Mouse (Mus musculus) intestine, embryonic 16.5 days (tissue): ENCODE results near the gene Cenpm. TPM values are rescaled to one million over a fixed set of nuclear protein-coding genes. Genes with fewer than 3 reads are reported as not detected.

Experiments
- ATAC-seq: fragments of 200-750 bp; cut with Nextera tagmentation; 2 replicates; pipeline ENCODE4 v1.8.0; 2017; ENCODE audit warnings: moderate TSS enrichment, moderate library complexity
- H3K27ac ChIP-seq: fragments of 300-500 bp; sonication (generic); 2 replicates; pipeline ENCODE4 v1.5.1; 2014; ENCODE audit warnings: mild to moderate bottlenecking, low read length
- H3K27me3 ChIP-seq: fragments of 300-500 bp; sonication (generic); replicated peaks from 2 replicates; pipeline ENCODE4 v1.6.1; 2014; ENCODE audit warnings: low read length, control low read depth, mixed read lengths; ENCODE audit not compliant: control insufficient read depth, insufficient read depth
- H3K36me3 ChIP-seq: fragments of 300-500 bp; sonication (generic); 2 replicates; pipeline ENCODE4 v1.6.1; 2014; ENCODE audit warnings: low read length, control low read depth; ENCODE audit not compliant: control insufficient read depth, insufficient read depth
- H3K4me1 ChIP-seq: fragments of 300-500 bp; sonication (generic); 2 replicates; pipeline ENCODE4 v1.6.1; 2014; ENCODE audit warnings: low read length, control low read depth, mixed read lengths; ENCODE audit not compliant: control insufficient read depth, insufficient read depth
- H3K4me2 ChIP-seq: fragments of 300-500 bp; sonication (generic); 2 replicates; pipeline ENCODE4 v1.6.1; 2014; ENCODE audit warnings: low read depth, low read length, control low read depth
- H3K4me3 ChIP-seq: fragments of 300-500 bp; sonication (generic); 2 replicates; pipeline ENCODE4 v1.5.1; 2014; ENCODE audit warnings: mild to moderate bottlenecking, low read length
- H3K9ac ChIP-seq: fragments of 300-500 bp; sonication (generic); 2 replicates; pipeline ENCODE4 v1.6.1; 2014; ENCODE audit warnings: low read depth, low read length
- H3K9me3 ChIP-seq: fragments of 300-500 bp; sonication (generic); 2 replicates; pipeline ENCODE4 v1.6.1; 2016; ENCODE audit warnings: low read length, control low read depth; ENCODE audit not compliant: control insufficient read depth
- WGBS: fragments of 180-500 bp; shearing (Covaris S2); extraction: QIAGEN DNeasy Blood & Tissue Kit; methylation state at CpG from one replicate; pipeline ENCODE4 v1.1.7; 2014; 5-methylcytosine and 5-hydroxymethylcytosine counted together
- polyA plus RNA-seq: library from polyadenylated mRNA; unstranded; fragments of >200 nt; fragmentation: Nextera tagmentation; extraction: Ambion mirVana; gene quantifications from 2 replicates; pipeline ENCODE4 v1.2.1, GENCODE M21; 2015

The Cenpm gene
- polyA plus RNA-seq, 1 experiment from 2014 or later, result 43.6 TPM

DNA sequence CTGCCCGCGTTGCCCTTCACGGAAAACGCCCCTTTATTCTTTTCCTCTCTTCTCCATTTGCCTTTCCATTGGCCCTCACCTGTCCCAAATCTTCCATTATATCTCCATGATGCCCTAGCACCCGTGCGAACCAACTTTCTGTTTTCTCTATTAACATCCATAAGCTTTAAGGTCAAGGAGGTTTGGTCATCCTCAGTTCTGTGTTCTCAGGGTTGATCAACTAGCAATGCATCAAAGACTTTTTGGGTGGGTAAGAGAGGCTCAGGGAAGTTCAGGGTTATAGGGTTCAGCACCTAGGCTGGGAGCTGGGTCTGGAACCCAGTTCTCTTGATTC, 30.0 kb upstream of the Cenpm start, which contains the start of gene Sept3:
Sept3 (plus strand) TSS at position 301 of the 334 bp plus-strand sequence.
- peak within 1 kb of the TSS; percentile 62 for H3K9ac ChIP-seq

DNA sequence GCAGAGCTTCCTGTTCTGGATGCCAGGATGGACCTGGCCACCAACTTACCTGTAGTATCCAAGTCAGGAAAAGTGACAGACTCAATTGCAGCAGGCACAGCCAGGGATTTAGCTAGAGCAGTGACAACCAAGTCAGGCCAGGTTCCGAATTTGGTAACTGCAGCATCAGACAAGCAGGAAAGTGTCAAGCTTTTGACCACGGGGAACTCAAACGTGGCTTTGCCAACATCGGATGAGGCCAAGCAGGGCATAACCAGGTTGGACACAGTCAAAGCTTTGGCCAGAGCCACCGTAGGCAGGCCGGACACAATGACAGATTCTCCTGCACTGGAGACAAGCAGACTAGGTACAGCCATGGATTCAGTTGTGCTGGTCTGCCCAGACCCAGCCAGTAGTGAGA, 27.7 kb upstream of the Cenpm start:
- no peak overlapping the region for H3K27ac ChIP-seq
- peaks cover 12% of the 10 kb centered on the region for H3K4me1 ChIP-seq
- H3K36me3 ChIP-seq, result no peaks in the 10 kb centered on the region
- no peak overlapping the region for H3K9ac ChIP-seq
- H3K4me2 ChIP-seq, result no peak overlapping the region
- ATAC-seq, result no peak
- H3K4me3 ChIP-seq, result no peak overlapping the region
- 86% methylated on average over 6 of the region's 6 CpGs for WGBS
- no peaks in the 10 kb centered on the region for H3K9me3 ChIP-seq
- H3K27me3 ChIP-seq, result peaks cover 32% of the 10 kb centered on the region

More for the DNA sequence above, 30.0 kb upstream of the Cenpm start, which contains the start of gene Sept3:
- ATAC-seq, result no peak
- Histone ChIP-seq H3K4me1 (peaks cover 12% of the 10 kb centered on the region), H3K36me3 (no peaks in the 10 kb centered on the region), H3K4me3 (peak within 1 kb of the TSS; percentile 57), H3K27me3 (peaks cover 32% of the 10 kb centered on the region), H3K27ac (no peak within 1 kb of the TSS; the same call in 1 of the 2 replicates), H3K9me3 (no peaks in the 10 kb centered on the region), H3K4me2 (peak within 1 kb of the TSS; percentile 98)
- 32% methylated on average over 6 of the region's 6 CpGs for WGBS

DNA sequence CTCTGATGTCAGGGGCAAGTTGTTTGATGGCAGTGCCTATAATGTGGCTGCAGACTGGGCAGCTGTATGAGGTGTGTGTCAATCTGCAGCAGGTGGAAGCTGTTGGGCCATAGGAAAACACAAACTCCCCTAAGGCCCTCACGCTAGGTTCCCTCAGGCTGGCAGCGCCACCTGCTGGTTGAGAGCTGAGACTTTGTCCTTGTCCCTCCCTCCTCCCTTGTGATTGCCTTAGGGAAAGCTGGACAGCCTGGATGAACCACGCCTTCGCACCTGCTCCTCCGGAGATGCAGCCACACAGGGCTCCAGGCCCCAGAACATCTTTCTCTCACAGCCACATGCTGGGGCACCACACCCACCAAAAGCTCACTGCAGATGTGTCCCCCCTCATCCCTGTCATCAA, 26.7 kb upstream of the Cenpm start:
- no peak overlapping the region for H3K4me3 ChIP-seq
- ATAC-seq, result peak; percentile 70; the same call in 1 of the 2 replicates
- no peak overlapping the region for H3K9ac ChIP-seq
- no peaks in the 10 kb centered on the region for H3K9me3 ChIP-seq
- peaks cover 12% of the 10 kb centered on the region for H3K4me1 ChIP-seq
- no peak overlapping the region for H3K4me2 ChIP-seq
- H3K27ac ChIP-seq, result no peak overlapping the region
- no peaks in the 10 kb centered on the region for H3K36me3 ChIP-seq
- WGBS, result 7% methylated on average over 5 of the region's 5 CpGs
- peaks cover 28% of the 10 kb centered on the region for H3K27me3 ChIP-seq

DNA sequence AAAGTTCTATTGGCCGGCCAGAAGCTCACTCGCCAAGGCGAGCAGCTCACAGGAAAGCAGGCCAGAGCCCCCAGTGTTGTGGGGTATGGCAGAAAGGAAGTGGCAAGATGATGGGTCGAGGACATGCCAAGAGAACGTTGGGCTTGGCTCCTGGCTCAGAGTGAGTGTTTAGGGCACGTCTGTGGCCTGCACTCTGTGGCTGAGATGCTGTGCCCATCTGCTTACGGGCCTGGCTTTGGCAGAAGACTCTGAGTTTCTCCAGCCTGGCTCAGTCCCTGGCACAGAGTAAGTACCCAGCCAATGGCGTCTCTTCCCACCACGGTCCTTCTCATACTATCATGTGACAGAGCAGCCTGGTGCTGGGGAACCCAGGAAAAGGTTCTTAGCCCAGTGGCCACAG, 24.2 kb upstream of the Cenpm start:
- Histone ChIP-seq H3K9me3 (no peaks in the 10 kb centered on the region), H3K36me3 (no peaks in the 10 kb centered on the region), H3K4me1 (no peaks in the 10 kb centered on the region), H3K4me3 (no peak overlapping the region), H3K4me2 (no peak overlapping the region), H3K27me3 (peaks cover 8% of the 10 kb centered on the region; the same call in 1 of the 2 replicates), H3K9ac (no peak overlapping the region), H3K27ac (no peak overlapping the region)
- ATAC-seq, result no peak
- 85% methylated on average over 9 of the region's 9 CpGs for WGBS

DNA sequence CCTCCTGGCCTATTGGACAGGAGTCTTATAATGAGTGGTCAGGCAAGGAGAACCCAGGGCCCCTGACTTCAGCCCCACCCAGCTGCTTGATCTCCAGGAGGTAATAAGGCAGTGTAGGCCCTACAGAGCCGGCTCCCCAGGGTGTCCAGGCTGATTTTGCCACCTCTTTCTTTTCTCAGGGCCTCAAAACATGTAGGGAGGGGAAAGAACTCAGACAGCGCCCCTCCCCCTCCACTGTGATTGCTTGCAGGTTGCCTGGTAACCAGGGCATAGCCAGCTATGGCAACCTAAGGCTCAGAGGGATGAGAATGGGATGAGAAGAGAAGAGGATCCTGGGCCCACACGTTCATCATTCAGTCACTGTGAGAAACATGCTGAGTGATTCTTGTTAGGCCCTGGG, 23.6 kb upstream of the Cenpm start:
- Histone ChIP-seq H3K9ac (no peak overlapping the region), H3K9me3 (no peaks in the 10 kb centered on the region)

DNA sequence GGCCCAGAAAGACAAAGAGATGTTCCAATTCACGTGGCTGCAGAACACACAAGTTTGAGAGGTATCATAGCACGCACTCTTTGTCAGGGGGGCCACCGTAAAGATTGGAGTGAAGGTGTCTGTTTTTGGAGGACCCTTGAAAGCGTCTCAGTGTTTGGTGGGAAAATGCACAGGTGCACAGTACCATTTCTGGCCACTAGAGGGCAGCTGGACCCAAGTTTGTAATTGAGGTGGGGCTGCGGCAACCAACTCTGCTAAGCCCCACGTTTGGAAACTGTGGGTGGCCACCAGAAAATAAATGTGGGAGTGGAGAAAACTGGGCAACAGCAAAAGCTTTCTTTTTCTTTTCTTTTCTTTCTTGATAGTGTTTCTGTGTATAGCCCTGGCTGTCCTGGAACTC, 21.8 kb upstream of the Cenpm start:
- Histone ChIP-seq H3K36me3 (no peaks in the 10 kb centered on the region), H3K27me3 (no peaks in the 10 kb centered on the region), H3K4me1 (no peaks in the 10 kb centered on the region), H3K4me3 (no peak overlapping the region), H3K4me2 (no peak overlapping the region), H3K9ac (no peak overlapping the region), H3K27ac (no peak overlapping the region), H3K9me3 (no peaks in the 10 kb centered on the region)
- no peak for ATAC-seq
- 12% methylated on average over 6 of the region's 6 CpGs for WGBS

More for the DNA sequence above, 23.6 kb upstream of the Cenpm start:
- H3K27me3 ChIP-seq, result 0 out of 2 replicates have a peak, but pooled peaks cover 5% of the 10 kb centered on the region
- no peaks in the 10 kb centered on the region for H3K36me3 ChIP-seq
- no peak overlapping the region for H3K4me3 ChIP-seq
- no peaks in the 10 kb centered on the region for H3K4me1 ChIP-seq
- ATAC-seq, result no peak
- H3K4me2 ChIP-seq, result no peak overlapping the region
- WGBS, result 32% methylated on average over 3 of the region's 3 CpGs
- H3K27ac ChIP-seq, result no peak overlapping the region

DNA sequence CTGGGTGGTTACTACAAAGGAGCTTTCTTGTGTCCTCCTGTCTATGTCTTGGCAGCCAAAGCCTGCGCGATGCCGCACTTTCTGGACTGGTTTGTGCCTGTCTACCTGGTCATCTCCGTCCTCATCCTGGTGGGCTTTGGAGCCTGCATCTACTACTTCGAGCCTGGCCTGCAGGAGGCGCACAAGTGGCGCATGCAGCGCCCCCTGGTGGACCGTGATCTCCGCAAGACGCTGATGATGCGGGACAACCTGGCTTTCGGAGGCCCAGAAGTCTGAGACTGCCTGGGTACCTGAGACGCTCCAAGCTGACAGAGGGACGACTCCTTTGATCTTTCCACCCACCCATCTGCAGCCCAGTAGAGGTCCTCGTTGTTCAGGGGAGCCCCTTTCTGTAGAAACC, 15.0 kb upstream of the Cenpm start:
- H3K4me3 ChIP-seq, result no peak overlapping the region
- no peaks in the 10 kb centered on the region; the same call in 1 of the 2 replicates for H3K27me3 ChIP-seq
- no peak overlapping the region for H3K9ac ChIP-seq
- H3K9me3 ChIP-seq, result no peaks in the 10 kb centered on the region
- ATAC-seq, result no peak
- H3K27ac ChIP-seq, result no peak overlapping the region
- no peaks in the 10 kb centered on the region for H3K4me1 ChIP-seq
- H3K36me3 ChIP-seq, result no peaks in the 10 kb centered on the region
- H3K4me2 ChIP-seq, result no peak overlapping the region
- 13% methylated on average over 16 of the region's 16 CpGs for WGBS

DNA sequence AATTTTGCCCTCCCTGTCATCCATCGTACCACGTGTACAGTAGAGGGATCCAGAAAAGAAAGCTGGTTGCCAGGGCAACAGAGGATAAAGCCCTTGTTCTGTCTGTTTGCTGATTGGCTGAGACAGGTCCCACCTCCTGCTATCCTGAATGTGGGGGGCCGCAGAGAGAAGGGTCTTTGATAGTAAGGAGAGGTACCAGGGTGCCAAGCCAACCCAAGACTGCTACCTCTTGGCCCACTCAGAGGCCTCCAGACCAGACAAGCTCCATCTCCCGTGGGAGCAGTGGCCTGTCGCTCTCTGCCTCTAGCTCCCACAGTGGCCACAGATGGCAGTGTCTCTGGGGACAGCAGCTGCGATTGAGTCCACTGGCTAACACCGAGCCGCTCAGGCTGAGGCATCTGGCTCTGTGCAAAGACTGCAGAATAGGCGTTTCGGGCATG, 11.4 kb upstream of the Cenpm start:
- H3K4me2 ChIP-seq, result no peak overlapping the region
- 26% methylated on average over 10 of the region's 10 CpGs for WGBS
- no peaks in the 10 kb centered on the region for H3K4me1 ChIP-seq
- H3K9me3 ChIP-seq, result no peaks in the 10 kb centered on the region
- H3K27me3 ChIP-seq, result no peaks in the 10 kb centered on the region; the same call in 1 of the 2 replicates
- H3K36me3 ChIP-seq, result no peaks in the 10 kb centered on the region
- no peak overlapping the region for H3K4me3 ChIP-seq
- ATAC-seq, result no peak
- no peak overlapping the region for H3K27ac ChIP-seq
- no peak overlapping the region for H3K9ac ChIP-seq

DNA sequence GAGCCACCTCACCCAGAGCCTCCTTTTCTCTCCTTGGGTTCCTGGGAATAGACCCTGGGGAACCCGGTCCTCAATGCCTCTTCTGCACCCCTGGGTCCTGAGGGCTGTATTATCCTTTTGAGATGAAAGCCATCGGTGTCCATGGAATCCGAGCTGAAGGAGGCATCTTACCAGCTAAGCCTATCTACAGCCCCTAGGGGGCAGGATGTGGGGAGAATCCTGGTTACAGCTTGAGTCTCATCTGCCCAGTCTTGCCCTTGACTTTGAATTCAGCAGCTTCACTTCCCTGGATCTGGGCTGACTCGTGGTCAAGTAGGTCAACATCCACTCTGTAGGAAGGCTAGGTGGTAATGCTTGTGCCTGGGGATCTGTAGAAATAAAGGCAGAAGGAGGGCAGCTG, 10.7 kb upstream of the Cenpm start:
- H3K27ac ChIP-seq, result no peak overlapping the region
- H3K4me2 ChIP-seq, result no peak overlapping the region
- no peak overlapping the region for H3K9ac ChIP-seq
- no peaks in the 10 kb centered on the region for H3K9me3 ChIP-seq
- H3K36me3 ChIP-seq, result no peaks in the 10 kb centered on the region
- ATAC-seq, result no peak
- 53% methylated on average over 4 of the region's 4 CpGs for WGBS
- H3K27me3 ChIP-seq, result no peaks in the 10 kb centered on the region; the same call in 1 of the 2 replicates
- H3K4me1 ChIP-seq, result no peaks in the 10 kb centered on the region
- no peak overlapping the region for H3K4me3 ChIP-seq

DNA sequence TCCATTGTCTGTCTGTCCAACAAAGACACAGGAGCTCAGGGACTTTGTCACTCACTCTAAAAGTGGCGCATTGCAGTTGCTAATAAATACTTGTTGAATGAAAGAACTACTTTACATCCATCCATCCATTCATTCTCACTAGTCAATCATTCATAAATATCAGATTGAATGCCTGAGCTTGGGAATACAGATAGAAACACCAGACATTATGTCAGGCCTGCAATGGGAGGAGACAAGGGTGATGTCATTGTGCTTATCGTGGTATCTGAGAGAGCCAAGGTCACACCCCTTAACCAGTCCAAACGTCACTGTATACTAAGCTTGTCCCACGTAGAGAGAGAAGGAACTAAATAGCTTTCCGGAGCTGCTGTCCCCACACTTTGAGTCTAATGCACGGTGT, 7.5 kb upstream of the Cenpm start, which contains the start of gene 1500009C09Rik:
1500009C09Rik (plus strand) TSS at position 301 of the 400 bp plus-strand sequence.
- Histone ChIP-seq H3K27me3 (no peaks in the 10 kb centered on the region; the same call in 1 of the 2 replicates), H3K4me2 (no peak within 1 kb of the TSS), H3K9me3 (no peaks in the 10 kb centered on the region), H3K36me3 (no peaks in the 10 kb centered on the region), H3K27ac (no peak within 1 kb of the TSS), H3K4me1 (no peaks in the 10 kb centered on the region), H3K4me3 (no peak within 1 kb of the TSS), H3K9ac (no peak within 1 kb of the TSS)
- no peak for ATAC-seq
- 80% methylated on average over 6 of the region's 6 CpGs for WGBS
